Mouse (Mus musculus): ENCODE results near the gene Asmt.

Gene Asmt

DNA sequence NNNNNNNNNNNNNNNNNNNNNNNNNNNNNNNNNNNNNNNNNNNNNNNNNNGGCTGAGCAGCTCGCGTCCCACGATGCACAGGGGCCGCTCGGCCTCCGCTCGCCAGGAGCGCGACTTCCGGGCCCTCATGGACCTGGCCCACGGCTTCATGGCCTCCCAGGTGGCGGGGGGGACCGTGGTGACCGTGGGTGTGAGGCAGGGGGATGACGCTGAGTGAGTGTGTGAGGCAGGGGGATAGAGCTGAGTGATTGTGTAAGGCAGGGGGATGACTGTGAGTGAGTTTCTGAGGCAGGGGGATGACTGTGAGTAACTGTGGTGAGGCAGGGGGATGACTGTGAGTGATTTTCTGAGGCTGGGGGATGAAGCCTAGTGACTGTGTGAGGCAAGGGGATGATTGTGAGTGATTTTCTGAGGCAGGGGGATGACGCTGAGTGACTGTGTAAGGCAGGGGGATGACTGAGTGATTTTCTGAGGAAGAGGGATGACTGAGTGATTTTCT is at the start of gene Asmt:
Gene Asmt (plus strand): TSS at position 51 of the 499 bp plus-strand sequence.
- DNase-seq: no peak

DNA sequence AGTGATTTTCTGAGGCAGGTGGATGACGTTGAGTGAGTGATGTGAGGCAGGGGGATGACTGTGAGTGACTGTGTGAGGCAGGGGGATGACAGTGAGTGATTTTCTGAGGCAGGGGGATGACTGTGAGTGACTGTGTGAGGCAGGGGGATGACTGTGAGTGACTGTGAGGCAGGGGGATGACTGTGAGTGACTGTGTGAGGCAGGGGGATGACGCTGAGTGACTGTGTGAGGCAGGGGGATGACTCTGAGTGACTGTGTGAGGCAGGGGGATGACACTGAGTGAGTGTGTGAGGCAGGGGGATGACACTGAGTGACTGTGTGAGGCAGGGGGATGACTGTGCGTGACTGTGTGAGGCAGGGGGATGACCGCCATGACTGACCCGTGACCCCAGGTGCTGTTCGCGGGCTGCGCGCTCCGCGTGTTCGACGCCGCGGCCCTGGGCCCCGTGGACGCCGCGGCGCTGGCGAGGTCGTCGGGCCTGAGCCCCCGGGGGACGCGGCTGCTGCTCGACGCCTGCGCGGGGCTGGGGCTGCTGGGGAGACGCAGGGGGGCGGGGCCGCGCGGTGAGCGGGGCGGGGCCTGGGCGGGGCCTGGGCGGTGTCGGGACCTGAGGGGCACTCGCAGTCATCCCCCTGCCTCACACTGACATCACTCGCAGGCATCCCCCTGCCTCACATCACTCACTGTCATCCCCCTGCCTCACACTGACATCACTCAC is 948 bp downstream of the Asmt start:
- no peak for DNase-seq

DNA sequence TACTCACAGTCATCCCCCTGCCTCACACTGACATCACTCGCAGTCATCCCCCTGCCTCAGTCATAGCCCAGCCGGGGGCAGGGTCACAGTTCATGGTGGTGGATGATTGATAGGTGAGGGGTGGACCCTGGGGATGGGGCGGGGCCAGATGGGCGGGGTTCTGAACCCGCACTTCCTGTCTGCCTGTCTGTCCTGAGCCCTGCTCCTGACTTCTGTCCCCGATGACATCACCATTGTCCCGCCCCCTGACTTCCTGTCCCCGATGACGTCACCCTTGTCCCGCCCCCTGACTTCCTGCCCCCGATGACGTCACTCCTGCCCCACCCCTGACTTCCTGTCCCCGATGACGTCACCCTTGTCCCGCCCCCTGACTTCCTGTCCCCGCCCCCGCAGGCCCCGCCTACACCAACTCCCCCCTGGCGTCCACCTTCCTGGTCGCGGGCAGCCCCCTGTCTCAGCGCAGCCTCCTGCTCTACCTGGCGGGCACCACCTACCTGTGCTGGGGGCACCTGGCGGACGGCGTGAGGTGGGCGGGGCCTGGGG is 1.9 kb downstream of the Asmt start:
- DNase-seq: peak; percentile 24

DNA sequence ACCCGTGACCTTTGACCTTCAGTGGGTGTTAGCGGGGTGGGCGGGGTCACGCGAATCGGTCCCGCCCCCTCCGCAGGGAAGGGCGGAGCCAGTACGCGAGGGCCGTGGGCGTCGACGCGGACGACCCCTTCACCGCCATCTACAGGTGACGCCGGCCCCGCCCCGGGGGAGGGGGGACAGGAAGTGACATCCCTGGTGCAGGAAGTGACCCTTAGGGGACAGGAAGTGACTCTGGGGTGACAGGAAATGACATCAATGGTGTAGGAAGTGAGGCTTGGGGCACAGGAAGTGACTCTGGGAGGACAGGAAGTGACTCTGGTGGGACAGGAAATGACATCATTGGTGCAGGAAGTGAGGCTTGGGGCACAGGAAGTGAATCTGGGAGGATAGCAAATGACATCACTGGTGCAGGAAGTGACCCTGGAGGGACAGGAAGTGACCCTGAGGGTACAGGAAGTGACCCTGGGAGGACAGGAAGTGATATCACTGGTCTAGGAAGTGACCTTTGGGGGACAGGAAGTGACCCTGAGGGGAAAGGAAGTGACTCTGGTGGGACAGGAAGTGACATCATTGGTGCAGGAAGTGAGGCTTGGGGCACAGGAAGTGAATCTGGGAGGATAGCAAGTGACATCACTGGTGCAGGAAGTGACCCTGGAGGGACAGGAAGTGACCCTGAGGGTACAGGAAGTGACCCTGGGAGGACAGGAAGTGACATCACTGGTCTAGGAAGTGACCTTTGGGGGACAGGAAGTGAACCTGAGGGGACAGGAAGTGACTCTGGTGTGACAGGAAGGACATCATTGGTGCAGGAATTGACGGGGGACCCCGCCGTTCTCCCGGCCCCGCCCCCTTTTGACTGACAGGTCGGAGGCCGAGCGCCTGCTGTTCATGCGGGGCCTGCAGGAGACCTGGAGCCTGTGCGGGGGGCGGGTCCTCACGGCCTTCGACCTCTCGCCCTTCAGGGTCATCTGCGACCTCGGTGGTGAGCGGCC is 2.7 kb downstream of the Asmt start:
- no peak for DNase-seq

DNA sequence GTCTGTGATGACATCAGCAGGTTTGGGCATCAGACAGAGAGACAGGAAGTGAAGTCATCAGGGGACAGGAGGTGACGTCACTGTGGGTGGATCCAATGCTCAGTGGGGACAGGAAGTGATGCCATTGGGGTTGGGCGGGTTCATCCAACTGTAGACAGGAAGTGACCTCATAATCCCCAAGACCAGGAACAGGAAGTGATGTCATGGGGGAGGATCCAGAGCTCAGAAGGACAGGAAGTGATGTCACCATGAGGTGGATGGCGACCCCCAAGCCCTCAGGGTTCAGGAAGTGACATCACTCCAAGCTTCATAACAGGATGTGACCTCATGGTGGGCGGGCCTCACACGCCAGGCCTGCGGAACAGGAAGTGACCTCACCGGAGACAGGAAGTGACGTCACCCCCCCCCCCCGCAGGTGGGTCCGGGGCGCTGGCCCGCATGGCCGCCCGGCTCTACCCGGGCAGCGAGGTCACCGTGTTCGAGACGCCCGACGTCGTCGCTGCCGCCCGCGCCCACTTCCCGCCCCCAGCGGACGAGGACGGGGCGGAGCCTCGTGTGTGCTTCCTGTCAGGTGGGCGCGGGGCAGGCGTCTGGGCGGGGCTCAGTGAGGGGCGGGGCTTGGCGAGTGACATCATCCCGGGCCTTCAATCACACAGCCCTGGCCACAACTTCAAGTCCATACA is 3.6 kb downstream of the Asmt start:
- no peak for DNase-seq

DNA sequence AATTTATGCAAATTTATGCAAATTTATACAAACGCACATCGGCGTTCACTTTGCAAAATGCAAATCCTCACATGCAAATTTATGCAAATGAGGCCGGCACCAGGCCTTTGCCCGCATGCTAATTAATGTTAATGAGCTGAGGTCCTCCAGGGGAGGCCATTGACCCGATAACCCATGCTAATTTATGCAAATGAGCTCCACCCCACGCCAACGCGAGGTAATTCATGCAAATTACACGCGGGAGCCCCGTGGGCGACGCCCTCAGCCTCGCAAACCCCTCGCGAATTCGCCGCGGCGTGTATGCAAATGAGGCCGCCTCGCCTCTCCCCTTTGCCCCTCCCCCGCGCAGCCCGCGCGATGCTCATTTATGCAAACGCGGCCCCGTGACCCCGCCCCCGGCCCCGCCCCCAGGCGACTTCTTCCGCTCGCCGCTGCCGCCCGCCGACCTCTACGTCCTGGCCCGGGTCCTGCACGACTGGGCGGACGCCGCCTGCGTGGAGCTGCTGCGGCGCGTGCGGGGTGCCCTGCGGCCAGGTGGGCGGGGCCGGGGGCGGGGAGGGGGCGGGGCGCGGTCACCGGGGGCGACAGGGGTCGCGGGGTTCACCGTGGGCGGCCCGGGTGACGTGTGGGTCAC is 4.3 kb downstream of the Asmt start:
- DNase-seq: no peak

DNA sequence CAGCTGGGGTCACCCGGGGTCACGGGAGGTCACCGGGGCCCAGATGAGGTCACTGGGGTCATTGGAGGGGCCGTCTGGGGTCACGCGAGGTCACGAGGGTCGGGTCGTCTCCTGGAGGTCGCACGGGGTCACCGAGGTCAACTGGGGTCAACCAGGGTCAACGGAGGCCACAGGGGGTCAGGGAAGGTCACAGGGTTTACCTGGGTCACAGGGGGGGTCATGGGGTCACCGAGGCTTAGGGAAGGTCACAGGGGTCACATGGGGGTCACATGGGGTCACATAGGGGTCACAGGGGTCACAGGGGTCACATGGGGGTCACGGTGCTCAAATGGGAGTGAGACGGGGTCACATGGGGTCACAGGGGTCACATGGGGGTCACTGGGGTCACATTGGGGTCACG is 4.8 kb downstream of the Asmt start:
- DNase-seq: no peak

DNA sequence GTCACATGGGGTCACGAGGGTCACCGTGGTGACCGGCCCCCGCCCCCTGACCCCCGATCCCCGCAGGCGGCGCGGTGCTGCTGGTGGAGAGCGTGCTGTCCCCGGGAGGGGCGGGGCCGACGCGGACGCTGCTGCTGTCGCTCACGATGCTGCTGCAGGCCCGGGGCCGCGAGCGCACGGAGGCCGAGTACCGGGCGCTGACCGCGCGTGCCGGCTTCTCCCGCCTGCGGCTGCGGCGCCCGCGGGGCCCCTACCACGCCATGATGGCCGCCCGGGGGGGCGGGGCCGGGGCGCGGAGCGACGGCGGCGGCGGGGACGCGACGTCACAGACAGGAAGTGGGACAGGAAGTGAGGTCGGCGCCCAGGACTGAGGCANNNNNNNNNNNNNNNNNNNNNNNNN is 5.2 kb downstream of the Asmt start:
- no peak for DNase-seq
